Mouse (Mus musculus) cerebellum, adult 2 months (tissue): ENCODE measurements at regions not wholly inside any gene's neighbourhood (a gene's known extent, or its start where the extent isn't known, plus 50 kb on each side); places are given as distances from the start of the nearest gene placed in this dataset.

Experiments used
- CTCF ChIP-seq: fragments of 200-500 bp; IDR thresholded peaks from 2 replicates; pipeline ENCODE4 v1.5.1; 2011; ENCODE audit warnings: low read depth, mild to moderate bottlenecking, control low read depth, low read length, moderate library complexity, borderline replicate concordance; ENCODE audit not compliant: insufficient read depth
- POLR2A ChIP-seq: fragments of 200-500 bp; IDR thresholded peaks from 2 replicates; pipeline ENCODE4 v1.6.1; 2011; ENCODE audit warnings: low read length, control low read depth, borderline replicate concordance; ENCODE audit not compliant: insufficient read depth

DNA sequence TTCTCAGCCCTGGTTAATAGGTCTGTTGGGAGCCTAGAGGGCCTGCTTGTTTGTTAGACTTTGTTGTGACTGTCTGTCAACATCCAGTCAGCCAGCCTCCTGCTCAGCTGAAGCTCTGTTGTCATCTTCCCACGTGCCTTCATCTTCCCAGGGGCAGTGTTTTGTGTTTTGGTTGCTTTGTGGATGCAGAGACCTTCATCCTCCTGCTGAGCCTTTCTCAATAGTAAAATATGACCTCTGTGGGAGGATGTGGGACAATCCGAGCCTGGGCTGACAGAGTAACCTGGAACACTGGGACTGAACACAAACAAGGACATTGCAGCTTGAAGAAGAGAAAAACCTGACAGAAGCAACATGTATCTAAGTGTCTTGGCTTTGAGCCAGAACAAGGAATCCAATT, 168.7 kb upstream of the Prdm1 start:
- TF ChIP-seq CTCF (no peak), POLR2A (no peak)
